Mouse (Mus musculus): ENCODE measurements around the gene B830017H08Rik. TPM values are rescaled to one million over a fixed set of nuclear protein-coding genes. Genes with fewer than 3 reads are reported as not detected.

B830017H08Rik gene
- polyA plus RNA-seq, 1 experiment from 2014 or later = 0.47 TPM

GRCm38 (mm10) chr16:17858592-17858991 is 25.7 kb downstream of the B830017H08Rik start:
- H3K9ac ChIP-seq = no peak overlapping the region
- H3K9me3 ChIP-seq = no peaks in the 10 kb centered on the region
- H3K4me3 ChIP-seq = no peak overlapping the region
- ATAC-seq (ENCODE audit: insufficient number of reproducible peaks, insufficient read depth, low FRiP score, low TSS enrichment) = no peak
- H3K27ac ChIP-seq = no peak overlapping the region
- H3K4me2 ChIP-seq (replicated peaks) = no peak overlapping the region
- no peaks in the 10 kb centered on the region; the same call in 1 of the 2 replicates for H3K4me1 ChIP-seq
- peaks cover 60% of the 10 kb centered on the region for H3K36me3 ChIP-seq
- no peaks in the 10 kb centered on the region for H3K27me3 ChIP-seq

GRCm38 (mm10) chr16:17865293-17865692 is 32.4 kb downstream of the B830017H08Rik start:
- Histone ChIP-seq H3K27ac (no peak overlapping the region), H3K9me3 (no peaks in the 10 kb centered on the region), H3K4me3 (no peak overlapping the region), H3K4me1 (no peaks in the 10 kb centered on the region; the same call in 1 of the 2 replicates), H3K27me3 (no peaks in the 10 kb centered on the region), H3K9ac (no peak overlapping the region), H3K36me3 (peaks cover 28% of the 10 kb centered on the region), H3K4me2 (replicated peaks) (no peak overlapping the region)
- no peak for ATAC-seq (ENCODE audit: insufficient number of reproducible peaks, insufficient read depth, low FRiP score, low TSS enrichment)
- WGBS = 88% methylated on average over 2 of the region's 2 CpGs

GRCm38 (mm10) chr16:17865770-17866169 is 32.8 kb downstream of the B830017H08Rik start:
- no peak overlapping the region for H3K4me2 ChIP-seq (replicated peaks)
- H3K27ac ChIP-seq = no peak overlapping the region
- H3K36me3 ChIP-seq = peaks cover 33% of the 10 kb centered on the region
- H3K9ac ChIP-seq = no peak overlapping the region
- no peaks in the 10 kb centered on the region for H3K27me3 ChIP-seq
- H3K4me3 ChIP-seq = no peak overlapping the region
- 76% methylated on average over 6 of the region's 6 CpGs for WGBS
- no peaks in the 10 kb centered on the region for H3K9me3 ChIP-seq
- ATAC-seq (ENCODE audit: insufficient number of reproducible peaks, insufficient read depth, low FRiP score, low TSS enrichment) = no peak
- no peaks in the 10 kb centered on the region; the same call in 1 of the 2 replicates for H3K4me1 ChIP-seq

GRCm38 (mm10) chr16:17871248-17871647 is 38.3 kb downstream of the B830017H08Rik start:
- no peak overlapping the region for H3K4me2 ChIP-seq (replicated peaks)
- H3K9ac ChIP-seq = no peak overlapping the region
- peaks cover 50% of the 10 kb centered on the region for H3K36me3 ChIP-seq
- no peak overlapping the region for H3K4me3 ChIP-seq
- 90% methylated on average over 5 of the region's 5 CpGs for WGBS
- H3K27ac ChIP-seq = no peak overlapping the region
- no peaks in the 10 kb centered on the region for H3K27me3 ChIP-seq
- ATAC-seq (ENCODE audit: insufficient number of reproducible peaks, insufficient read depth, low FRiP score, low TSS enrichment) = no peak
- no peaks in the 10 kb centered on the region for H3K4me1 ChIP-seq
- H3K9me3 ChIP-seq = no peaks in the 10 kb centered on the region

- no peak overlapping the region for H3K27ac ChIP-seq
- H3K4me1 ChIP-seq = no peaks in the 10 kb centered on the region
- no peak overlapping the region for H3K9ac ChIP-seq
- 59% methylated on average over 4 of the region's 4 CpGs for WGBS
- H3K27me3 ChIP-seq = no peaks in the 10 kb centered on the region
- peaks cover 50% of the 10 kb centered on the region for H3K36me3 ChIP-seq
- no peak for ATAC-seq (ENCODE audit: insufficient number of reproducible peaks, insufficient read depth, low FRiP score, low TSS enrichment)
- no peak overlapping the region for H3K4me2 ChIP-seq (replicated peaks)
- no peaks in the 10 kb centered on the region for H3K9me3 ChIP-seq
- no peak overlapping the region for H3K4me3 ChIP-seq
These were observed 40.1 kb downstream of the B830017H08Rik start for GRCm38 (mm10) chr16:17872995-17873394.

GRCm38 (mm10) chr16:17875174-17875573 is 42.3 kb downstream of the B830017H08Rik start:
- Histone ChIP-seq H3K4me1 (no peaks in the 10 kb centered on the region), H3K9me3 (no peaks in the 10 kb centered on the region), H3K4me2 (replicated peaks) (no peak overlapping the region), H3K27me3 (no peaks in the 10 kb centered on the region), H3K4me3 (no peak overlapping the region), H3K36me3 (peaks cover 32% of the 10 kb centered on the region), H3K9ac (no peak overlapping the region), H3K27ac (no peak overlapping the region)
- WGBS = 81% methylated on average over 4 of the region's 4 CpGs
- ATAC-seq (ENCODE audit: insufficient number of reproducible peaks, insufficient read depth, low FRiP score, low TSS enrichment) = no peak

GRCm38 (mm10) chr16:17876096-17876495 is 43.2 kb downstream of the B830017H08Rik start:
- no peak for ATAC-seq (ENCODE audit: insufficient number of reproducible peaks, insufficient read depth, low FRiP score, low TSS enrichment)
- Histone ChIP-seq H3K9me3 (no peaks in the 10 kb centered on the region), H3K36me3 (peaks cover 25% of the 10 kb centered on the region), H3K9ac (no peak overlapping the region), H3K27me3 (no peaks in the 10 kb centered on the region), H3K27ac (no peak overlapping the region), H3K4me3 (no peak overlapping the region), H3K4me2 (replicated peaks) (no peak overlapping the region), H3K4me1 (no peaks in the 10 kb centered on the region)
- WGBS = 91% methylated on average over 1 of the region's 1 CpGs

- ATAC-seq (ENCODE audit: insufficient number of reproducible peaks, insufficient read depth, low FRiP score, low TSS enrichment) = no peak
- H3K27me3 ChIP-seq = no peaks in the 10 kb centered on the region
- no peak overlapping the region for H3K4me3 ChIP-seq
- WGBS = 94% methylated on average over 4 of the region's 4 CpGs
- no peaks in the 10 kb centered on the region for H3K4me1 ChIP-seq
- H3K36me3 ChIP-seq = peaks cover 12% of the 10 kb centered on the region
- H3K9ac ChIP-seq = no peak overlapping the region
- no peak overlapping the region for H3K4me2 ChIP-seq (replicated peaks)
- no peaks in the 10 kb centered on the region for H3K9me3 ChIP-seq
- H3K27ac ChIP-seq = no peak overlapping the region
These were observed 46.6 kb downstream of the B830017H08Rik start for GRCm38 (mm10) chr16:17879571-17879970.

- peaks cover 12% of the 10 kb centered on the region for H3K36me3 ChIP-seq
These were observed 49.3 kb downstream of the B830017H08Rik start for GRCm38 (mm10) chr16:17882196-17882595.

GRCm38 (mm10) chr16:17884116-17884515 is 51.2 kb downstream of the B830017H08Rik start:
- no peak overlapping the region for H3K9ac ChIP-seq
- H3K36me3 ChIP-seq = peaks cover 12% of the 10 kb centered on the region
- no peaks in the 10 kb centered on the region for H3K4me1 ChIP-seq
- H3K4me2 ChIP-seq (replicated peaks) = no peak overlapping the region
- ATAC-seq (ENCODE audit: insufficient number of reproducible peaks, insufficient read depth, low FRiP score, low TSS enrichment) = no peak
- no peaks in the 10 kb centered on the region for H3K9me3 ChIP-seq
- WGBS = 86% methylated on average over 6 of the region's 6 CpGs
- no peak overlapping the region for H3K4me3 ChIP-seq
- H3K27me3 ChIP-seq = no peaks in the 10 kb centered on the region
- H3K27ac ChIP-seq = no peak overlapping the region

More at GRCm38 (mm10) chr16:17882196-17882595, 49.3 kb downstream of the B830017H08Rik start:
- no peaks in the 10 kb centered on the region for H3K27me3 ChIP-seq
- H3K4me1 ChIP-seq = no peaks in the 10 kb centered on the region
- no peak overlapping the region for H3K4me3 ChIP-seq
- H3K4me2 ChIP-seq (replicated peaks) = no peak overlapping the region
- no peak for ATAC-seq (ENCODE audit: insufficient number of reproducible peaks, insufficient read depth, low FRiP score, low TSS enrichment)
- no peak overlapping the region for H3K27ac ChIP-seq
- no peak overlapping the region for H3K9ac ChIP-seq
- no peaks in the 10 kb centered on the region for H3K9me3 ChIP-seq

Other genes with a start within 250 kb of the B830017H08Rik start
- gene Slc7a4, start 249.9 kb upstream of the B830017H08Rik start, polyA plus RNA-seq (2016; fragmentation: Nextera tagmentation; extraction: Ambion mirVana) = 3.7 and 3.8 TPM in 2 replicates
- 44.1 and 49.3 TPM in 2 replicates for gene Smpd4, start 213.8 kb upstream of the B830017H08Rik start, polyA plus RNA-seq (2016; fragmentation: Nextera tagmentation; extraction: Ambion mirVana)
- 7.3 and 8.9 TPM in 2 replicates for gene Ccdc74a, start 186.7 kb upstream of the B830017H08Rik start, polyA plus RNA-seq (2016; fragmentation: Nextera tagmentation; extraction: Ambion mirVana)
- gene Med15, start 100.2 kb upstream of the B830017H08Rik start, polyA plus RNA-seq (2016; fragmentation: Nextera tagmentation; extraction: Ambion mirVana) = 44.5 and 48.2 TPM in 2 replicates
- gene Klhl22, start 73.5 kb upstream of the B830017H08Rik start, polyA plus RNA-seq (2016; fragmentation: Nextera tagmentation; extraction: Ambion mirVana) = 92.6 and 94.5 TPM in 2 replicates
- 47.6 and 49.8 TPM in 2 replicates for gene Scarf2, start 35.8 kb upstream of the B830017H08Rik start, polyA plus RNA-seq (2016; fragmentation: Nextera tagmentation; extraction: Ambion mirVana)
- 2.6 and 3.3 TPM in 2 replicates for gene Car15, start 5.2 kb downstream of the B830017H08Rik start, polyA plus RNA-seq (2016; fragmentation: Nextera tagmentation; extraction: Ambion mirVana)
- gene Gm20518, start 58.5 kb downstream of the B830017H08Rik start, polyA plus RNA-seq (2016; fragmentation: Nextera tagmentation; extraction: Ambion mirVana) = 0.19 and 0.45 TPM in 2 replicates
- gene Tssk1, start 61.1 kb downstream of the B830017H08Rik start, polyA plus RNA-seq (2016; fragmentation: Nextera tagmentation; extraction: Ambion mirVana) = 0.06 TPM in 1 of 2 replicates, not detected in the other
- gene Dgcr2, start 65.4 kb downstream of the B830017H08Rik start, polyA plus RNA-seq (2016; fragmentation: Nextera tagmentation; extraction: Ambion mirVana) = 103 and 105 TPM in 2 replicates
- 0.12 TPM in 1 of 2 replicates, not detected in the other for gene Tssk2, start 65.5 kb downstream of the B830017H08Rik start, polyA plus RNA-seq (2016; fragmentation: Nextera tagmentation; extraction: Ambion mirVana)
- 50.7 and 54.0 TPM in 2 replicates for gene Ess2, start 78.2 kb downstream of the B830017H08Rik start, polyA plus RNA-seq (2016; fragmentation: Nextera tagmentation; extraction: Ambion mirVana)
- gene Gsc2, start 81.9 kb downstream of the B830017H08Rik start, polyA plus RNA-seq (2016; fragmentation: Nextera tagmentation; extraction: Ambion mirVana) = not detected in 2 replicates
- gene Slc25a1, start 95.1 kb downstream of the B830017H08Rik start, polyA plus RNA-seq (2016; fragmentation: Nextera tagmentation; extraction: Ambion mirVana) = 88.5 and 89.5 TPM in 2 replicates
- not detected in 2 replicates for gene Vpreb2, start 147.3 kb downstream of the B830017H08Rik start, polyA plus RNA-seq (2016; fragmentation: Nextera tagmentation; extraction: Ambion mirVana)
- 121 and 129 TPM in 2 replicates for gene Dgcr6, start 219.7 kb downstream of the B830017H08Rik start, polyA plus RNA-seq (2016; fragmentation: Nextera tagmentation; extraction: Ambion mirVana)